Mouse (Mus musculus) intestine, embryonic 16.5 days (tissue): ENCODE data around the gene Olfr545. TPM values are rescaled to one million over a fixed set of nuclear protein-coding genes. Genes with fewer than 3 reads are reported as not detected.

ENCODE experiments used
- ATAC-seq: fragments of 200-750 bp; cut with Nextera tagmentation; 2 replicates; pipeline ENCODE4 v1.8.0; 2017; ENCODE audit warnings: moderate TSS enrichment, moderate library complexity
- H3K27ac ChIP-seq: fragments of 300-500 bp; sonication (generic); 2 replicates; pipeline ENCODE4 v1.5.1; 2014; ENCODE audit warnings: mild to moderate bottlenecking, low read length
- H3K27me3 ChIP-seq: fragments of 300-500 bp; sonication (generic); replicated peaks from 2 replicates; pipeline ENCODE4 v1.6.1; 2014; ENCODE audit warnings: low read length, control low read depth, mixed read lengths; ENCODE audit not compliant: control insufficient read depth, insufficient read depth
- H3K36me3 ChIP-seq: fragments of 300-500 bp; sonication (generic); 2 replicates; pipeline ENCODE4 v1.6.1; 2014; ENCODE audit warnings: low read length, control low read depth; ENCODE audit not compliant: control insufficient read depth, insufficient read depth
- H3K4me1 ChIP-seq: fragments of 300-500 bp; sonication (generic); 2 replicates; pipeline ENCODE4 v1.6.1; 2014; ENCODE audit warnings: low read length, control low read depth, mixed read lengths; ENCODE audit not compliant: control insufficient read depth, insufficient read depth
- H3K4me2 ChIP-seq: fragments of 300-500 bp; sonication (generic); 2 replicates; pipeline ENCODE4 v1.6.1; 2014; ENCODE audit warnings: low read depth, low read length, control low read depth
- H3K4me3 ChIP-seq: fragments of 300-500 bp; sonication (generic); 2 replicates; pipeline ENCODE4 v1.5.1; 2014; ENCODE audit warnings: mild to moderate bottlenecking, low read length
- H3K9ac ChIP-seq: fragments of 300-500 bp; sonication (generic); 2 replicates; pipeline ENCODE4 v1.6.1; 2014; ENCODE audit warnings: low read depth, low read length
- H3K9me3 ChIP-seq: fragments of 300-500 bp; sonication (generic); 2 replicates; pipeline ENCODE4 v1.6.1; 2016; ENCODE audit warnings: low read length, control low read depth; ENCODE audit not compliant: control insufficient read depth
- WGBS: fragments of 180-500 bp; shearing (Covaris S2); extraction: QIAGEN DNeasy Blood & Tissue Kit; methylation state at CpG from one replicate; pipeline ENCODE4 v1.1.7; 2014; 5-methylcytosine and 5-hydroxymethylcytosine counted together
- polyA plus RNA-seq: library from polyadenylated mRNA; unstranded; fragments of >200 nt; fragmentation: Nextera tagmentation; extraction: Ambion mirVana; gene quantifications from 2 replicates; pipeline ENCODE4 v1.2.1, GENCODE M21; 2015

Gene Olfr545
- not detected in 2 replicates for polyA plus RNA-seq

- 62% methylated on average over 3 of the region's 3 CpGs for WGBS
- Histone ChIP-seq H3K9me3 (no peaks in the 10 kb centered on the region), H3K27ac (no peak within 1 kb of the TSS), H3K4me1 (no peaks in the 10 kb centered on the region), H3K4me3 (no peak within 1 kb of the TSS), H3K36me3 (no peaks in the 10 kb centered on the region), H3K27me3 (no peaks in the 10 kb centered on the region), H3K4me2 (no peak within 1 kb of the TSS), H3K9ac (no peak within 1 kb of the TSS)
- no peak for ATAC-seq
Observed at GRCm38 (mm10) chr7:102499473-102499872, at the start of gene Olfr545. Gene Olfr545 (minus strand): TSS chr7:102499573.

- H3K9ac ChIP-seq, result no peak overlapping the region
- H3K4me2 ChIP-seq, result no peak overlapping the region
- no peak for ATAC-seq
- no peak overlapping the region for H3K4me3 ChIP-seq
- no peaks in the 10 kb centered on the region for H3K9me3 ChIP-seq
- H3K27ac ChIP-seq, result no peak overlapping the region
- no peaks in the 10 kb centered on the region for H3K4me1 ChIP-seq
- H3K27me3 ChIP-seq, result no peaks in the 10 kb centered on the region
- 64% methylated on average over 3 of the region's 3 CpGs for WGBS
- no peaks in the 10 kb centered on the region for H3K36me3 ChIP-seq
Observed at GRCm38 (mm10) chr7:102541251-102541650, 41.9 kb upstream of the Olfr545 start.

- Histone ChIP-seq H3K4me1 (no peaks in the 10 kb centered on the region), H3K9ac (no peak within 1 kb of the TSS), H3K4me3 (no peak within 1 kb of the TSS), H3K27ac (no peak within 1 kb of the TSS), H3K27me3 (no peaks in the 10 kb centered on the region), H3K36me3 (no peaks in the 10 kb centered on the region), H3K9me3 (no peaks in the 10 kb centered on the region), H3K4me2 (no peak within 1 kb of the TSS)
- WGBS, result 83% methylated on average over 2 of the region's 2 CpGs
- no peak for ATAC-seq
Observed at GRCm38 (mm10) chr7:102540596-102540995, 41.2 kb upstream of the Olfr545 start, which contains the start of gene Olfr548-ps1. Gene Olfr548-ps1 (plus strand): TSS chr7:102540896.

- no peaks in the 10 kb centered on the region for H3K4me1 ChIP-seq
- H3K9me3 ChIP-seq, result no peaks in the 10 kb centered on the region
- WGBS, result 78% methylated on average over 1 of the region's 1 CpGs
- no peak within 1 kb of the TSS for H3K9ac ChIP-seq
- no peak within 1 kb of the TSS for H3K27ac ChIP-seq
- H3K4me3 ChIP-seq, result no peak within 1 kb of the TSS
- H3K4me2 ChIP-seq, result no peak within 1 kb of the TSS
- no peaks in the 10 kb centered on the region for H3K36me3 ChIP-seq
- no peaks in the 10 kb centered on the region for H3K27me3 ChIP-seq
- ATAC-seq, result no peak
Observed at GRCm38 (mm10) chr7:102534449-102534848, 35.1 kb upstream of the Olfr545 start, which contains the start of gene Olfr547. Gene Olfr547 (plus strand): TSS chr7:102534749.

GRCm38 (mm10) chr7:102529052-102529451 is 29.7 kb upstream of the Olfr545 start:
- no peaks in the 10 kb centered on the region for H3K36me3 ChIP-seq
- no peaks in the 10 kb centered on the region for H3K4me1 ChIP-seq
- H3K27ac ChIP-seq, result no peak overlapping the region
- no peak overlapping the region for H3K4me2 ChIP-seq
- 87% methylated on average over 1 of the region's 1 CpGs for WGBS
- no peaks in the 10 kb centered on the region for H3K27me3 ChIP-seq
- no peaks in the 10 kb centered on the region for H3K9me3 ChIP-seq
- no peak overlapping the region for H3K9ac ChIP-seq
- ATAC-seq, result no peak
- H3K4me3 ChIP-seq, result no peak overlapping the region

GRCm38 (mm10) chr7:102517051-102517335 is 17.6 kb upstream of the Olfr545 start:
- Histone ChIP-seq H3K9ac (no peak overlapping the region), H3K27me3 (0 out of 2 replicates have a peak, but pooled peaks cover 3% of the 10 kb centered on the region), H3K4me3 (no peak overlapping the region), H3K4me1 (no peaks in the 10 kb centered on the region; the same call in 1 of the 2 replicates), H3K27ac (no peak overlapping the region), H3K9me3 (no peaks in the 10 kb centered on the region), H3K36me3 (no peaks in the 10 kb centered on the region), H3K4me2 (no peak overlapping the region)
- ATAC-seq, result no peak
- WGBS, result 80% methylated on average over 2 of the region's 2 CpGs

- H3K4me2 ChIP-seq, result no peak overlapping the region
- no peak overlapping the region for H3K27ac ChIP-seq
- H3K4me1 ChIP-seq, result no peaks in the 10 kb centered on the region; the same call in 1 of the 2 replicates
- no peaks in the 10 kb centered on the region for H3K9me3 ChIP-seq
- no peak for ATAC-seq
- H3K27me3 ChIP-seq, result 0 out of 2 replicates have a peak, but pooled peaks cover 3% of the 10 kb centered on the region
- no peak overlapping the region for H3K4me3 ChIP-seq
- H3K9ac ChIP-seq, result no peak overlapping the region
- 71% methylated on average over 10 of the region's 10 CpGs for WGBS
- H3K36me3 ChIP-seq, result no peaks in the 10 kb centered on the region
Observed at GRCm38 (mm10) chr7:102516261-102517050, 17.1 kb upstream of the Olfr545 start.

- H3K9ac ChIP-seq, result no peak overlapping the region
- 70% methylated on average over 4 of the region's 4 CpGs for WGBS
- no peaks in the 10 kb centered on the region; the same call in 1 of the 2 replicates for H3K4me1 ChIP-seq
- H3K36me3 ChIP-seq, result no peaks in the 10 kb centered on the region
- ATAC-seq, result no peak
- no peaks in the 10 kb centered on the region for H3K9me3 ChIP-seq
- H3K4me3 ChIP-seq, result no peak overlapping the region
- no peak overlapping the region for H3K27ac ChIP-seq
- H3K4me2 ChIP-seq, result no peak overlapping the region
- 0 out of 2 replicates have a peak, but pooled peaks cover 3% of the 10 kb centered on the region for H3K27me3 ChIP-seq
Observed at GRCm38 (mm10) chr7:102514144-102514543, 14.8 kb upstream of the Olfr545 start.

GRCm38 (mm10) chr7:102512814-102513435 is 13.6 kb upstream of the Olfr545 start:
- WGBS, result 1% methylated on average over 54 of the region's 54 CpGs

More at GRCm38 (mm10) chr7:102512814-102513435, 13.6 kb upstream of the Olfr545 start:
- H3K4me2 ChIP-seq, result peak overlapping the region; percentile 96
- peak overlapping the region; percentile 80 for H3K9ac ChIP-seq
- peak overlapping the region; percentile 56 for H3K4me3 ChIP-seq
- H3K9me3 ChIP-seq, result no peaks in the 10 kb centered on the region
- no peaks in the 10 kb centered on the region; the same call in 1 of the 2 replicates for H3K4me1 ChIP-seq
- peak; percentile 98 for ATAC-seq
- H3K27me3 ChIP-seq, result 0 out of 2 replicates have a peak, but pooled peaks cover 3% of the 10 kb centered on the region
- no peaks in the 10 kb centered on the region for H3K36me3 ChIP-seq
- no peak overlapping the region for H3K27ac ChIP-seq
